Comparison of ENCODE assay signal across 8 mouse cellular contexts in the genomic region with DNA sequence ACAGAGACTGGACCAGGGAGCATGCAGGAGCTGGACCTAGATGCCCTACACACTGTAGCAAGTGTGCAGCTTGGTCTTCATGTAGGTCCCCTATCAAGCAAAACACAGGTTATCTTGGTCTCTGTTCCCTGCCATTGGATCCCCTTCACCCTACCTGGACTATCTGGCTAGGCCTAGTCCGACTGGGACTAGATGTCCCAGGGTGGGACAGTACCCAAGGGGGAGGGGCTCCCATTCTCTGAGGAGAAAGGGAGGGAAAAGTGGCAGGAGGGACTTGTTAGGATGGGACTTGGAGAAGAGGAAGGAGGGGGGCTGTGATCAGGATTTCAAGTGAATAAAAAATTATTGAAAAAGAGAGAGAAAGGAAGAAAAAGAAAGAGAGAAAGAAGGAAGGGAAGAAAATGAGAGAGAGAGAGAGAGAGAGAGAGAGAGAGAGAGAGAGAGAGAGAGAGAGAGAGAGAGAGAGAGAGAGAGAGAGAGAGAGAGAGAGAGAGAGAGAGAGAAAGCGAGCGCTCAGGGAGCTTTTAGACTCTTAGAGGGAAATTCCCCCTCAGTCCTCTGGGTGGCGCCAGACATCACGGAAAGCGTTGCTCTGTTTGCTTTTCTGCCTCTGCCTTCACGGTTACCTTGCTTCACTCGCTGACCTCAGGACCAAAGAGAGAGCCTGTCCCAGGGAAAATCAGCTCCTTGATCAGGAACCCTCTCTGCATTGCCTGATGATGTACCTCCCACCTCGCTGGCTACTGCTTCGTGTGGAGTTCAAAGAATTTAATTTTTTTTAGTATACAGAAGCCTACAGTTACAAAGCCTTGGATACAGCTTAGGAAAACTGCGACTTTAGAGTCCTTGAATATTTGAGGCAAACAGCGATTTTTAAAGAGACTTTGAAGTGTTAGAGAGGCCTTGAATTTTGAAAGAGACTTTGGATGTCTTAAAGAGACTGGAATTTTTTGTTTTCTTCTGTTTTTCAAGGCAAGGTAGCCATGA. TPM values are rescaled to one million over a fixed set of nuclear protein-coding genes. Genes with fewer than 3 reads are reported as not detected.
A peak's percentile ranks its signal among the peaks of the same experiment; 100 is the strongest.
DNase-seq lines count a peak whose midpoint lies in the region; ATAC-seq lines count a peak whose summit lies in the region.

No protein-coding gene starts in this region.

- no peak overlapping the region for H3K9ac ChIP-seq in hindbrain, embryonic 16.5 days (ENCODE audit: low read depth, low read length)

- H3K9me3 ChIP-seq in hindbrain, embryonic 16.5 days (ENCODE audit: control insufficient read depth, low read length), result no peaks in the 10 kb centered on the region
- H3K9me3 ChIP-seq in megakaryocyte, embryonic 14.5 days, result no peaks in the 10 kb centered on the region

- H3K4me1 ChIP-seq in hindbrain, embryonic 16.5 days (ENCODE audit: control insufficient read depth, insufficient read depth, low read depth, low read length), result no peaks in the 10 kb centered on the region
- H3K4me1 ChIP-seq in megakaryocyte, embryonic 14.5 days, result peaks cover 7% of the 10 kb centered on the region; the same call in 1 of the 2 replicates

- no peak overlapping the region for H3K4me3 ChIP-seq in hindbrain, embryonic 16.5 days (ENCODE audit: low read length)
- H3K4me3 ChIP-seq in megakaryocyte, embryonic 14.5 days (replicated peaks), result peak overlapping the region; percentile 81

- no peaks in the 10 kb centered on the region for H3K36me3 ChIP-seq in hindbrain, embryonic 16.5 days (ENCODE audit: control insufficient read depth, insufficient read depth, low read length)
- no peaks in the 10 kb centered on the region for H3K36me3 ChIP-seq in megakaryocyte, embryonic 14.5 days (replicated peaks; ENCODE audit: low read length)

- no peak overlapping the region for H3K27ac ChIP-seq in hindbrain, embryonic 16.5 days (ENCODE audit: low read depth, low read length)

- ATAC-seq in hindbrain, embryonic 16.5 days, result peak; percentile 87

- WGBS in hindbrain, embryonic 16.5 days, result 12% methylated on average over 12 of the region's 12 CpGs

- DNase-seq in T-cell, adult 2 months (ENCODE audit: low spot score), result peak; percentile 58
- DNase-seq in cerebellum, adult 9-11 months, result peak; percentile 60
- DNase-seq in frontal cortex, adult 2 months (ENCODE audit: extremely low spot score in 1 of 2, low spot score in 1 of 2), result peak; percentile 41 to 86
- peak; percentile 67 to 71 for DNase-seq in layer of hippocampus, postnatal 36 days
- DNase-seq in right cerebral cortex, adult 2 months (ENCODE audit: low spot score in 2 of 2), result peak; percentile 79 to 80
- DNase-seq in urinary bladder, postnatal 14 days (ENCODE audit: low spot score), result peak; percentile 77

- no peaks in the 10 kb centered on the region; the same call in 1 of the 2 replicates for H3K27me3 ChIP-seq in hindbrain, embryonic 16.5 days (replicated peaks; ENCODE audit: control insufficient read depth, insufficient read depth, low read length)
- peaks cover 19% of the 10 kb centered on the region for H3K27me3 ChIP-seq in megakaryocyte, embryonic 14.5 days (replicated peaks)

- H3K4me2 ChIP-seq in hindbrain, embryonic 16.5 days (ENCODE audit: low read length), result peak overlapping the region; percentile 27

RNA-seq across cellular contexts. Expression of gene Cd209g, which starts 6.1 kb away (rescaled TPM):
- polyA plus RNA-seq in frontal cortex, adult 2 months (2012; rRNA removed), result 0.38 and 0.58 TPM in 2 replicates
- 0.09 TPM in 1 of 2 replicates, not detected in the other for polyA plus RNA-seq in hindbrain, embryonic 16.5 days (2015; fragmentation: Nextera tagmentation; extraction: Ambion mirVana)
- under 1 TPM in 1 of 2 experiments, not detected in 1; 0.66 TPM for total RNA-seq in layer of hippocampus, postnatal 36 days (2021)
- polyA plus RNA-seq in megakaryocyte, embryonic 14.5 days (2012; ENCODE audit: insufficient read depth, low replicate concordance), result not detected in 2 replicates

RNA-seq across cellular contexts. Expression of gene Evi5l, which starts 26.4 kb away (rescaled TPM):
- 76.1 and 83.7 TPM in 2 replicates for polyA plus RNA-seq in frontal cortex, adult 2 months (2012; rRNA removed)
- polyA plus RNA-seq in hindbrain, embryonic 16.5 days (2015; fragmentation: Nextera tagmentation; extraction: Ambion mirVana), result 116 and 126 TPM in 2 replicates
- total RNA-seq in layer of hippocampus, postnatal 36 days (2021), result 100 to 1,000 TPM in 1 of 2 experiments, 10 to 100 TPM in 1; 98.7 to 111 TPM
- 12.6 and 12.9 TPM in 2 replicates for polyA plus RNA-seq in megakaryocyte, embryonic 14.5 days (2012; ENCODE audit: insufficient read depth, low replicate concordance)

RNA-seq across cellular contexts. Expression of gene Cd209f, which starts 34.3 kb away (rescaled TPM):
- polyA plus RNA-seq in frontal cortex, adult 2 months (2012; rRNA removed), result 0.48 and 1.4 TPM in 2 replicates
- polyA plus RNA-seq in hindbrain, embryonic 16.5 days (2015; fragmentation: Nextera tagmentation; extraction: Ambion mirVana), result 0.28 and 0.82 TPM in 2 replicates
- total RNA-seq in layer of hippocampus, postnatal 36 days (2021), result under 1 TPM in 1 of 2 experiments, not detected in 1; 0.33 TPM
- polyA plus RNA-seq in megakaryocyte, embryonic 14.5 days (2012; ENCODE audit: insufficient read depth, low replicate concordance), result not detected in 2 replicates
